Mouse (Mus musculus) heart, embryonic 15.5 days (tissue): ENCODE measurements around the gene Gm28557. TPM values are rescaled to one million over a fixed set of nuclear protein-coding genes. Genes with fewer than 3 reads are reported as not detected.
"Not testable (repeated sequence)": the region's sequence is repeated elsewhere in the genome, so short reads cannot be mapped to it uniquely, and the experiment has no call there.

Experiments
- ATAC-seq: fragments of 200-750 bp; cut with Nextera tagmentation; replicated peaks from 2 replicates; pipeline ENCODE4 v1.8.0; 2017; ENCODE audit warnings: low read depth, moderate TSS enrichment; ENCODE audit not compliant: insufficient number of reproducible peaks, insufficient read depth, low FRiP score
- H3K27ac ChIP-seq: fragments of 300-500 bp; sonication (generic); 2 replicates; pipeline ENCODE4 v1.5.1; 2015; ENCODE audit warnings: mild to moderate bottlenecking, inconsistent platforms
- H3K27me3 ChIP-seq: fragments of 300-500 bp; sonication (generic); 2 replicates; pipeline ENCODE4 v1.6.1; 2015; ENCODE audit warnings: inconsistent platforms
- H3K36me3 ChIP-seq: fragments of 300-500 bp; sonication (generic); 2 replicates; pipeline ENCODE4 v1.6.1; 2015; ENCODE audit warnings: mild to moderate bottlenecking, inconsistent platforms
- H3K4me1 ChIP-seq: fragments of 300-500 bp; sonication (generic); replicated peaks from 2 replicates; pipeline ENCODE4 v1.6.1; 2015; ENCODE audit warnings: inconsistent platforms
- H3K4me2 ChIP-seq: fragments of 300-500 bp; sonication (generic); 2 replicates; pipeline ENCODE4 v1.6.1; 2015; ENCODE audit warnings: inconsistent platforms, mild to moderate bottlenecking, moderate library complexity
- H3K4me3 ChIP-seq: fragments of 300-500 bp; sonication (generic); 2 replicates; pipeline ENCODE4 v1.5.1; 2015; ENCODE audit warnings: mild to moderate bottlenecking, inconsistent platforms
- H3K9ac ChIP-seq: fragments of 300-500 bp; sonication (generic); 2 replicates; pipeline ENCODE4 v1.6.1; 2015; ENCODE audit warnings: mild to moderate bottlenecking, inconsistent platforms
- H3K9me3 ChIP-seq: fragments of 300-500 bp; sonication (generic); replicated peaks from 2 replicates; pipeline ENCODE4 v1.6.1; 2016; ENCODE audit warnings: inconsistent platforms
- WGBS: fragments of 180-500 bp; shearing (Covaris S2); methylation state at CpG from one replicate; pipeline ENCODE4 v1.1.7; 2015; ENCODE audit warnings: mixed read lengths; 5-methylcytosine and 5-hydroxymethylcytosine counted together
- polyA plus RNA-seq: library from polyadenylated mRNA; unstranded; fragments of >200 nt; fragmentation: Nextera tagmentation; extraction: Ambion mirVana; gene quantifications from 2 replicates; pipeline ENCODE4 v1.2.1, GENCODE M21; 2015

The Gm28557 gene
- polyA plus RNA-seq: 1.5 and 1.8 TPM in 2 replicates

- peak; percentile 95 for ATAC-seq
- peaks cover 11% of the 10 kb centered on the region for H3K4me1 ChIP-seq
- H3K4me2 ChIP-seq: peak within 1 kb of the TSS; percentile 80
- H3K9me3 ChIP-seq: no peaks in the 10 kb centered on the region
- peak within 1 kb of the TSS; percentile 75 for H3K4me3 ChIP-seq
- H3K36me3 ChIP-seq: peaks cover 8% of the 10 kb centered on the region
- no peaks in the 10 kb centered on the region for H3K27me3 ChIP-seq
- peak within 1 kb of the TSS; percentile 94 for H3K27ac ChIP-seq
- under 1% methylated on average over 17 of the region's 17 CpGs for WGBS
- peak within 1 kb of the TSS; percentile 76 for H3K9ac ChIP-seq
Observed at GRCm38 (mm10) chr13:67108194-67108820, at the start of gene Gm28557. TSS of gene Gm28557 (minus strand) at chr13:67108604.

DNA sequence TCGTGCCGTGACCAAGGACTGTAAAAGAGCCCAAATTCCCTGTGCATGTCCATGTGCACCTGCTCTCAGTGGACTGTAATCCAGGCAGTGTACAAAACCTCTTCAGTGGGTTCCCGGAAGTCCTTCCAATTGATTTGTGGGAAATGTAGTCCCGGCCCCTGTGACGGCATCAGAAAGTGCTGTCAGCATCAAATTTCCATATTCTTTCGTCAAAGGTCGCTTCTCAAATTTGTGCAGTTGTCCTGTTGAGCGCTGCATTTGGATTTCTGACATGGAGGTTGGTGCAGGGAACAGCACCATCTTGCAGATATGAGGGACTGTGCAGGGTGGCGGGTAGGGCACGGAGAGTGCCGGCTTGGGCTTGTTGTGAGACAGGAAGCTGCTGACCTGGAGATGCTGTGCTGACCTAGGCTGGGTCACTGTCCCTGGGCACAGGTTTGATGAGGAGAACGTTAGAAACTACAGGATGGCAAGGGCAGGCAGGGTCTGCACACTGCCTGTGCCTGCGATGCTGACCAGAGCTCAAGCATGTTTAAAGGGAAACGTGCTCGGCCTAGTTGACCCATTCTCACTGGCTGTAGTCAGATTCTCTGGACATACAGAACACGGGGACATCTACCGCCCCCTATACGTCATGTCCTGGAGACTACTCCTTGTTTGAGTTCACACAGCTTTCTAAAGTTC is 19.8 kb upstream of the Gm28557 start:
- peaks cover 5% of the 10 kb centered on the region; the same call in 1 of the 2 replicates for H3K4me1 ChIP-seq
- peak; percentile 85 for ATAC-seq
- WGBS: 2% methylated on average over 18 of the region's 18 CpGs
- H3K4me2 ChIP-seq: peak overlapping the region; percentile 79
- no peaks in the 10 kb centered on the region for H3K9me3 ChIP-seq
- H3K9ac ChIP-seq: peak overlapping the region; percentile 60
- H3K4me3 ChIP-seq: peak overlapping the region; percentile 68
- no peaks in the 10 kb centered on the region for H3K27me3 ChIP-seq
- no peaks in the 10 kb centered on the region for H3K36me3 ChIP-seq
- peak overlapping the region; percentile 39 for H3K27ac ChIP-seq

DNA sequence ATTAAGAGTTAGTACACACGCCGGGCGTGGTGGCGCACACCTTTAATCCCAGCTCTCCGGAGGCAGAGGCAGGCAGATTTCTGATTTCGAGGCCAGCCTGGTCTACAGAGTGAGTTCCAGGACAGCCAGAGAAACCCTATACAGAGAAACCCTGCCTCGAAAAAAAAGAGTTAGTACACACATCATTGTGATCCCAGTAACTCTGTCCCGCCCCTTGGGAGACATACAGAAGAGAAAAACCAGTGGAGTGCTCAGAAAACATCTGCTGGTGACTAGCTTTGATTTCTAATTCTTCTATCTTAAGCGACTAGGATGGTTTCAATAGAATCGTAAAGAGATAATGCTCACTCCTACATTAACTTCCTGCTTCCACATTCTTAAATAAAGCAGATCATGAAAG is 19.1 kb upstream of the Gm28557 start:
- not testable (repeated sequence) for H3K27me3 ChIP-seq, H3K4me3 ChIP-seq, H3K4me1 ChIP-seq, H3K9ac ChIP-seq, H3K27ac ChIP-seq, H3K9me3 ChIP-seq, H3K36me3 ChIP-seq, ATAC-seq
- H3K4me2 ChIP-seq: peak overlapping the region; percentile 79
- WGBS: 75% methylated on average over 10 of the region's 10 CpGs

DNA sequence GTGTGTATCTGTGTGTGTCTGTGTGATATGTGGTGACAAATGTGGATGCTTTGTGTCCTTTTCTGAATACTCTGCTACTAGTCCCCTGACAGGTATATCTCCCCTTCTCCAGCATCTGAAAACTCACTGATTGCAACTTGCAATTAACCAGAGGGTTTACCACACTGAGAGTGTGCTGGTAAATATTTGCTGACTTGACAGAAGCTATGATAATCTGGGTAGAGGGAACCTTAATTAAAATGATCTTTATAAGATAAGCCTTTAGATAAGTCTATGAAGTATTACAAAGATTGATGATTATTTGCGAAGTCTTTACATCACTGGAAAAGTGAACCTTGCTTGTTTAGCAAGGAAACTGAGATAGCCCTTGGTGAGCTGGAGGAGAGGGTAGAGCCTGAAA is 16.1 kb upstream of the Gm28557 start:
- H3K27ac ChIP-seq: no peak overlapping the region
- H3K27me3 ChIP-seq: no peaks in the 10 kb centered on the region
- H3K36me3 ChIP-seq: no peaks in the 10 kb centered on the region
- ATAC-seq: no peak
- 81% methylated on average over 1 of the region's 1 CpGs for WGBS
- H3K9me3 ChIP-seq: no peaks in the 10 kb centered on the region
- no peak overlapping the region for H3K9ac ChIP-seq
- H3K4me2 ChIP-seq: no peak overlapping the region
- no peak overlapping the region for H3K4me3 ChIP-seq
- H3K4me1 ChIP-seq: peaks cover 5% of the 10 kb centered on the region; the same call in 1 of the 2 replicates

- H3K4me2 ChIP-seq, H3K4me3 ChIP-seq, H3K9me3 ChIP-seq, H3K27me3 ChIP-seq, ATAC-seq, H3K27ac ChIP-seq, H3K4me1 ChIP-seq, H3K36me3 ChIP-seq, H3K9ac ChIP-seq: not testable (repeated sequence)
Observed at GRCm38 (mm10) chr13:67121360-67121759, 13.0 kb upstream of the Gm28557 start, which contains the start of gene Zfp759. TSS of gene Zfp759 (plus strand) at chr13:67121660.

- ATAC-seq, H3K4me3 ChIP-seq, H3K4me2 ChIP-seq, H3K9me3 ChIP-seq, H3K9ac ChIP-seq, H3K27me3 ChIP-seq, H3K36me3 ChIP-seq, H3K27ac ChIP-seq, H3K4me1 ChIP-seq: not testable (repeated sequence)
- 85% methylated on average over 8 of the region's 8 CpGs for WGBS
Observed at GRCm38 (mm10) chr13:67116163-67116562, 7.8 kb upstream of the Gm28557 start, which contains the start of gene Rslcan18. TSS of gene Rslcan18 (minus strand) at chr13:67116263.

DNA sequence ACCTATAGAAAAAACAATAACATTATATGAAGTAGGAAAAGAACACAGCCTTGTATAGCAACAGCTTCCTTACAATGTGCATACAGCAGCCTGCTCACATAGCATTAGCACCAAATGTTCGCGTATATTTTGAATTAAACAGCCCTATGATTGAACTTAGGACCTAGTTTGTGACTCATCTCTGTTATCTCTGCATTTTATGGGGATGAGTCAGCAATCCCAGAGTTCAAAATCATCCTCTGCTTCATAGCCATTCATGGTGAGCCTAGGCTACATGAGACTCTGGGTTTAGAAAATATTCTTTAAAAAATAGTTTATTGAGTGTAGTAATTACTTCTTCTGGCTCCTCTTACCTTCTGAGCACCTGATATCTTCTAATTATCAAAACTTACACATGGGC is 4.9 kb upstream of the Gm28557 start:
- Histone ChIP-seq H3K27me3 (no peaks in the 10 kb centered on the region), H3K4me1 (peaks cover 4% of the 10 kb centered on the region; the same call in 1 of the 2 replicates), H3K27ac (no peak overlapping the region), H3K4me3 (no peak overlapping the region), H3K4me2 (no peak overlapping the region), H3K36me3 (no peaks in the 10 kb centered on the region), H3K9ac (no peak overlapping the region), H3K9me3 (no peaks in the 10 kb centered on the region)
- 91% methylated on average over 2 of the region's 2 CpGs for WGBS
- ATAC-seq: no peak

DNA sequence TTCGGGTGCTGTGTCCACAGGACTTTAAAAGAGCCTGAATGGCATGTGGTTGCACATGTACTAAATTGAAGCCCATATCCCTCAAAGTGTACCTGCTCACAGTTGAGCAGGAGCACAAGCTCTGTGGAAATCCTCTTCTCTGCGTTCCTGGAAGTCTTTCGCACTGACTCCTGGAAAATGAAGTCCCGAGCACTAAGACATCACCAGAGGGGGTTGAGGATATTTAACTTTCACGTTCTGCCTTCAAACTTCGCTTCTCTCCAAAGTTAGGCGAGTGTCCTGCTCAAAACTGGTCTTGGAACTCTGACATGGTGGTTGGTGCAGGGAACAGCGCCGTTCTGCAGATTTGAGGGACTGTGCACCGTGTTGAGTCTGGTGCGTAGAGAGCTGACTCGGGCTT is 3.7 kb upstream of the Gm28557 start:
- no peak overlapping the region for H3K4me2 ChIP-seq
- no peaks in the 10 kb centered on the region for H3K27me3 ChIP-seq
- ATAC-seq: no peak
- no peak overlapping the region for H3K27ac ChIP-seq
- no peaks in the 10 kb centered on the region for H3K36me3 ChIP-seq
- H3K4me3 ChIP-seq: no peak overlapping the region
- no peaks in the 10 kb centered on the region for H3K9me3 ChIP-seq
- peaks cover 11% of the 10 kb centered on the region for H3K4me1 ChIP-seq
- no peak overlapping the region for H3K9ac ChIP-seq
- WGBS: 75% methylated on average over 12 of the region's 12 CpGs

DNA sequence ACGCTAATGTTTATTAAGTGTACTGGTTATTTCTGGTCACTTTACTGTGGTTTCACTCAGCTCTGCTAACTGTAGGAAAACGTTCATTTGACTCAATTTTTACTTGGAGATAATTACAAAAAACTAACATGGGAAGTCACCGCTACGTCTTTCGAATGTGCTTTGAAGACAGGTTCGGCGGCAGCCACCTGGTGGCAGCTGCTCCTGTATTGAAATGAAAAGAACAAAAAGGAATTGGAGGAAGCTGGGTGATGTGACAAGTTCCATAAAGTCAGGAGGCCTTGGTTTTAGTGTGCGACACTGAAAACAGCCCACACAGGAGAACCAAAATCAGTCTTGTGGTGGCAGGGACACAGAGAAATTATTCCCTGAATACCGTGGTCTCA is 410 bp upstream of the Gm28557 start:
- H3K4me1 ChIP-seq: peaks cover 11% of the 10 kb centered on the region
- peaks cover 8% of the 10 kb centered on the region for H3K36me3 ChIP-seq
- WGBS: 7% methylated on average over 9 of the region's 9 CpGs
- H3K27ac ChIP-seq: 0 out of 2 replicates have a peak overlapping the region, but pooled peaks have one; percentile 13
- ATAC-seq: peak; percentile 32; the same call in 1 of the 2 replicates
- H3K27me3 ChIP-seq: no peaks in the 10 kb centered on the region
- peak overlapping the region; percentile 75 for H3K4me3 ChIP-seq
- peak overlapping the region; percentile 80 for H3K4me2 ChIP-seq
- peak overlapping the region; percentile 23; the same call in 1 of the 2 replicates for H3K9ac ChIP-seq
- no peaks in the 10 kb centered on the region for H3K9me3 ChIP-seq

DNA sequence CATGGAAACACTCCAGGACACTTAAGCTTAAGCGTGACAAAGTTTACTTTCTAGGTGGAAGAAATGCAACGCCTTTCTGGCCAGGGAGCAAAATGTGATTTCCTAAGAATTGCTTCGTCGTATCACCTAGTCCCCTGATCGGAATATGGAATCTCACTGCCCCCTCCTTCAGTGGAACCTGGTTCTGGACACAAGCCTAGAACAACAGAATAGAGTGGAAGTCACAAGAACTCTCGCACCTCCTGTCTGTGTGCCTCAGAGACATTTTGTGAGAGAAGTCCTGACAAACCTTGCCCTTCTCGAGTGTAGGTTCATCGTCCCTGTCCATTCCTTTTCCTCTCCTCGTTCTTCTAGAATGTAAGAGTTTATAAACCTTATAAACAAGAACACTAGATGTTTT is 723 bp downstream of the Gm28557 start:
- Histone ChIP-seq H3K9me3 (no peaks in the 10 kb centered on the region), H3K4me2 (peak overlapping the region; percentile 80), H3K27me3 (no peaks in the 10 kb centered on the region), H3K36me3 (peaks cover 8% of the 10 kb centered on the region), H3K4me3 (peak overlapping the region; percentile 75), H3K4me1 (peaks cover 11% of the 10 kb centered on the region), H3K9ac (peak overlapping the region; percentile 76), H3K27ac (peak overlapping the region; percentile 94)
- 0 out of 2 replicates have a peak, but pooled peaks have one; percentile 19 for ATAC-seq
- WGBS: 54% methylated on average over 9 of the region's 9 CpGs

DNA sequence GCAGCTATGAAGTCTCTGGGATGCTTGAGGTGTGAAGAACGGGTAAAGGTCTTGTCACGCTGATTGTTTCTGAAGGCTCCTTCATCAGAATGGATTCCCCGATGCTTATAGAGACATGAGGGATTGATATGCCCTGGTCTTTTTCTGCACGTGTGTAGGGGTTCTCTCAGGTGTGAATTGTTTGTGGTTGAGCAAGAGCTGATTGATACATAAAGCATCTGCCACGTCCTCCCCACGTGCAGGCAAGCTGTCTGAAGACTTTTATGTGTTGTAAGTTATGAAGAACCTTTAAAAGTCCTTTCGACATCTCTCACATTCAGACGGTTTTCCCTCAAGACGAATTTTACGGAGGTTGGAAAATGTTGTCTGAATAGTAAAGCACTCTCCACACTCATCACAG is 10.5 kb downstream of the Gm28557 start, which contains the start of gene Zfp708:
Gene Zfp708 (minus strand): TSS at position 101 of the 400 bp plus-strand sequence.
- Histone ChIP-seq H3K27ac (no peak within 1 kb of the TSS), H3K9ac (no peak within 1 kb of the TSS), H3K27me3 (no peaks in the 10 kb centered on the region), H3K4me3 (no peak within 1 kb of the TSS), H3K9me3 (no peaks in the 10 kb centered on the region), H3K4me1 (no peaks in the 10 kb centered on the region), H3K4me2 (no peak within 1 kb of the TSS), H3K36me3 (peaks cover 5% of the 10 kb centered on the region; the same call in 1 of the 2 replicates)
- 86% methylated on average over 10 of the region's 10 CpGs for WGBS
- no peak for ATAC-seq
